Mouse (Mus musculus): ENCODE data around the gene Dad1.

- TF ChIP-seq CHD2 (IDR thresholded peaks at IDR 0.05; ENCODE audit: low read depth, low read length) (no peak), HCFC1 (IDR thresholded peaks at IDR 0.05; ENCODE audit: borderline replicate concordance, insufficient read depth, low read length) (no peak), MAFK (IDR thresholded peaks at IDR 0.05; ENCODE audit: insufficient read depth, low read depth, low read length) (no peak), ZNF384 (IDR thresholded peaks at IDR 0.05; ENCODE audit: low read depth, low read length) (no peak)
Measured at GRCm38 (mm10) chr14:54270413-54270812, 16.5 kb upstream of the Dad1 start.

Measured in ES-E14 (cell line).